Mouse (Mus musculus): ENCODE data around the gene Snx17. TPM values are rescaled to one million over a fixed set of nuclear protein-coding genes. Genes with fewer than 3 reads are reported as not detected.

Snx17 gene
- 10 to 100 TPM; 31.3 to 35.8 (median 31.7) TPM for total RNA-seq (2022)

DNA sequence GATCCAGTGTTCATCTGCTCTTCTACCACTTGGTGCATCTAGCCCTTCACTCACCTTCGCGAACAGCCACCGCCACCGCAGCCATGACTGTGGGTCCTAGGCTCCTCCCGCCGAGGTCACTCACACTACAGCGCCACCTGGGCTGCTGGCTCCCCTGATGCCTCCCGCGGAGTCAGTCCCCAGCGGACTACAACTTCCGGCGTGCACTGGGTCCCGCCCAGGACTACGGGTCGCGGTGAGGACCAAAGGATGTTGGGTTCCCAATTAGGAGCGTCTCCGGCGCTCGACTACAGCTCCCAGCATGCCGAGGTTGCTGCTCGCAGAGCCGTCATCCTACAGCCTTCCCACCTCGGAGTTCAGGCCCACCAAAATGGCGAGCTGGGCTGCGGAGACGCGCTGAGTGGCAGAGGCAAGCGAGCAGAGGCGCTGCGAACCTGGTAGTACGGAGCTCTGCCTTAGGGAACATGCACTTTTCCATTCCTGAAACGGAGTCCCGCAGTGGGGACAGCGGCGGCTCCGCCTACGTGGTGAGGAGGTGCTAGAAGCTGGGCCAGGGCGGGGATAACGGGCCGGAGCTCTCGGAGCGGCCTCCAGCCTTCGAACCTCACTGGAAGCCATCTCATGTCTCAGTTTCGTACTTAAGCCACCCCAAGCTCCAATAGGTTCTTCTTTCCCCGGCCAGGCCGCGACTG, at the start of gene Snx17, which contains the start of gene Eif2b4:
Gene Snx17 (plus strand): TSS at position 289 of the 692 bp plus-strand sequence.
Gene Eif2b4 (minus strand): TSS at position 492 of the 692 bp plus-strand sequence.
- peak; percentile 97 for DNase-seq (ENCODE audit: low spot score in 2 of 2)

- DNase-seq (ENCODE audit: low spot score in 2 of 2) = no peak
Observed at GRCm38 (mm10) chr5:31149781-31150180, 43.2 kb upstream of the Snx17 start.

DNA sequence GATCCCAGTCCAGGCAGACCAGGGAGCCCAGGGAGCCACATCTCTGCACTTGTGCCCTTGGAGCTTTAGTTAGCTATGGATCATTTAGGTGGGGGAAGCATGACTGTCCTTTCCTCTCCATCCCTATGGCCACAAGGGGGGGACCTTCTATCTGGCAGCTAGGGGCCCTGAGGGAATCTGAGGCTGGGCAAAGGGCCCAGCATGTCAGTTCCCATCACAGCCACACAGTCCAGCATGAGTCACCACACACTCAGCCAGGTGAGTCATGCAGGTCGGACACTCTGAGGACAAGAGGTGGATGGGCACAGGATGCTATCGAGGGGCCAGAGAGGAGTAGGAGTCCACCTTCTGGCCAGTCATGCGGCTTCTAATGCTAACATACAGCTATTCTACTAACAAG, 41.3 kb upstream of the Snx17 start:
- DNase-seq (ENCODE audit: low spot score in 2 of 2) = peak in 1 of 2 experiments; percentile 27

GRCm38 (mm10) chr5:31153516-31154151, 39.4 kb upstream of the Snx17 start:
- DNase-seq (ENCODE audit: low spot score in 2 of 2) = peak in 1 of 2 experiments; percentile 49

GRCm38 (mm10) chr5:31154152-31154553, 38.9 kb upstream of the Snx17 start, which contains the start of gene Mpv17:
Gene Mpv17, minus strand, starts transcription at chr5:31154251.
- peak; percentile 65 to 81 for DNase-seq (ENCODE audit: low spot score in 2 of 2)

DNA sequence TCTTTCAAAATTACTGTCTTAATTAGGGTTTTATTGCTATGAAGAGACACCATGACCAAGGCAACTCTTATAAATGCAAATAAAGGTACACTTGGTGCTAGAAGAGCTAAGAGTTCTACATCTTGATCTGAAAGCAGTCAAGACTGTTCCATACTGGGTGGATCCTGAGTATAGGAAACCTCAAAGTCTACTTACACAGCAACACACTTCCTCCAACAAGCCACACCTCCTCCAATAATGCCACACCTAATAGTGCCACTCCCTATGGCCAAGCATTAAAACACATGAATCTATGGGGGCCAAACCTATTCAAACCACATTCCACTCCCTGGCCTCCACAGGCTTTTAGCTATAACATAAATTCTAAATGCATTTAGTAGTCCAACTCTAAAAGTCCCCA, 30.6 kb upstream of the Snx17 start:
- no peak for DNase-seq (ENCODE audit: low spot score in 2 of 2)

DNA sequence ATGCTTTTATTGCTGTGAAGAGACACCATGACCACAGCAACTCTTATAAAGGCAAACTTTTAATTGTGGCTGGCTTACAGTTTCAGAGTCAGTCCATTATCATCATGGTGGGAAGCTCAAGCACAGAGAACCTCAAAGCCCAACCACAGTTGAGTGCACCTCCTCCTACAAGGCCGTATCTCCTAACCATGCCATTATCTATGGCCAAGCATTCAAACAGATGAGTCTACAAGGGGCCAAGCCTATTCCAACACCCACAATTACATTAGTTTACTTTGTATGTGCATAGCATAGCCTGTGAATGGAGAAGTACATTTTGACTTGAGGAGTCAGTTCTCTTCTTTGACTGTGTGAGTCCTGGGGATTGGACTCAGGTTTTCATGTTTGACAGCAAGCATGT, 28.1 kb upstream of the Snx17 start:
- no peak for DNase-seq (ENCODE audit: low spot score in 2 of 2)

DNA sequence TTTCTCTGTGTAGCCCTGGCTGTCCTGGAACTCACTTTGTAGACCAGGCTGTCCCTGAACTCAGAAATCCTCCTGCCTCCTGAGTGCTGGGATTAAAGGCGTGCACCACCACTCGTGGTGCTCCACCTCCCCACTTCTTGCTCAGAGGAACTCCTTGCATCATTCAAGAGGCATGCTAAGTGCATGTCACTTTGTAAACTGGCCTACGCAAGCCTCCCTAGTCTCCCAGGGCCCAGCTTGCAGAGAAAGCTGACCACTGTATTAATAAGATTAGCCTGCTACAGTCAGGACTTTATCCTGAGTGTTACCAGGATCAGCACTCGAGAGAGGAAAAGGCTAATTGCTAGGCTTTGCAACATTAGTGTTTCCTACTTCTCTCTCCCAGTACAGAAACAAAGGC, 24.4 kb upstream of the Snx17 start:
- DNase-seq (ENCODE audit: low spot score in 2 of 2) = no peak

GRCm38 (mm10) chr5:31179301-31179765, 13.7 kb upstream of the Snx17 start:
- no peak for DNase-seq (ENCODE audit: low spot score in 2 of 2)

DNA sequence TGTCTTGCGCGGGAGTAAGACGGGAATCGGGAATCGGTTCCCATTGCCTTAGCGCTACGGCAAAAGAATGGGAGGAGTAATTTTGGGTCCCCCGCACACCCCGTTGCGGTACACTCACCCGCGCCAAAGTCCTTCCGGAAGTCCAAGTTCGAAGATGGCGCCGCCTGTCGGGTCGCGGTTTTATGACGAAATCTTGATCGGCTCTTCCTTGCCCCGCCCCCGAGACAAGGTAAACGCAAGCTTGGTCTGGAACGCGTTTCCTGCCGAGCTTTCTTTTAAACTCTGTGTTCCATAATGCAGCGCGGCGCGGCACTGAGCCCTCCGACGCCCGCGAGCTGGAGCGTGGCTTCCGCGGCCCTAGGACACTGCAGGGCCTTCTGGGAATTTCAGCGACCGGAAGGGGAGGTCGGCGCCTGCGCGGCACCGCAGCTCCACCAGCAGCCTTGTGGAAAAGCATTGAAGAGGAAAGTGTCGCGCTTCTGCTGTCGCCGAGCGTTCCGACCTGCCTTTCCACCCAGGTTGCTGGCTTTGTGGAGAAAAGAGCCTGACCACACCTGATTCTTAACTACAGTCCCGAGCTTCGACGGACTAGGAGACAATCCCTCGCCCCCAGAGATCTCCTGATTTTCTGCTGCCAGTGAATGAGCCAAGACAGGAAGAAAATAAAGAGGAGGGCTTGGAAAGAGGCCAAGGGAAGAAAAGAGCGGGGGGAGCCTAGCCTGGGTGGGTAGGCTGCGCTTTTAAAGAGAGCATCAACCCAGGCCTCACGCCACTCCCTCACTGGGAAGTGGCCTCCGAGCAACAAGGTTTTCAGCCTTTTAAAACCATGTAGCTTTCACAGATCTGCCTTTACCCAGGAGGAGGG, 13.0 kb upstream of the Snx17 start, which contains the start of the genes Gm29609 and Gtf3c2:
Gene Gm29609 (minus strand): TSS at position 146 of the 865 bp plus-strand sequence.
Gene Gtf3c2 (minus strand): TSS at position 379 of the 865 bp plus-strand sequence.
- DNase-seq (ENCODE audit: low spot score in 2 of 2) = peak; percentile 86 to 90

DNA sequence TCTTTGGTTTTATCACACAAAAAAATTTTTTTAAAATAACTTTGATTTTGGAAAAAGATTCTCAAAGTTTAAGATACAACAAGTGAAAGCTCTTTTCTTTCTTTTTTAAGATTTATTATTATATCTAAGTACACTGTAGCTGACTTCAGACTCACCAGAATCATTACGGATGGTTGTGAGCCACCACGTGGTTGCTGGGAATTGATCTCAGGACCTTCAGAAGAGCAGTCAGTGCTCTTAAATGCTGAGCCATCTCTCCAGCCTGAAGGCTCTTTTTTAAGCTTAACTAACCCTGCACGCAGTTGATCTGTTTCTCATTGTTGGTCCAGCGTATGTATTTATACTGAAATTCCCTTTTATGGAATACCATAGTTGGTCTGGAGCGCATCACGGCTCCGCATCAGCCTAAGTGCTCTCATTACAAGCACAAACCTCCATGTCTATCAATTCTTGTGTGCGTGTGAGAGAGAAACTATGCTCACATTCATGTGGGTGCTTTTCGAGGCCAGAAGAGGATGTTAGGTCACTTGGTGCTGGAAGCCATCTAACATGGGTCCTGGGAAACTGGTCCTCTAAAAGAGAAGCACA, 11.8 kb upstream of the Snx17 start:
- DNase-seq (ENCODE audit: low spot score in 2 of 2) = no peak

DNA sequence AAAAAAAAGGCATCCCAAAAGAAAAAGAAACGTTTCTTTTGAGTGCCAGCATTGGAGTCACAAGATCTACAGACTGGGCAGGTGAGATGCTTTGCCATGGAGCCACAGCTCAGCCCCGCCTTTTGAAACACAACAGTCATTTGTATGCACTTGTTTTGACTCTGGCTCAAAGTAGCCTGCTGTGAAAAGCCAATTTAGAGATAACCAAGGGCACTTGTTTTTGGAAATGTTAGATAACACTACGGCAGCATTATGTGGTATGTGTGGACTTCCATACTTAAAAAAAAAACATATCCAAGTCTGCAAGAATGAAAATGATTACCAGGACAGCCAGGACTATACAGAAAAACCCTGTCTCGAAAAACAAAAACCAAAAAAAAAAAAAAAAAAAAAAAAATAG, 9.3 kb upstream of the Snx17 start:
- no peak for DNase-seq (ENCODE audit: low spot score in 2 of 2)

- DNase-seq (ENCODE audit: low spot score in 2 of 2) = no peak
Observed at GRCm38 (mm10) chr5:31188223-31188840, 4.7 kb upstream of the Snx17 start.

- no peak for DNase-seq (ENCODE audit: low spot score in 2 of 2)
Observed at GRCm38 (mm10) chr5:31190201-31190600, 2.8 kb upstream of the Snx17 start.

GRCm38 (mm10) chr5:31192045-31192938, 735 bp upstream of the Snx17 start:
- no peak for DNase-seq (ENCODE audit: low spot score in 2 of 2)

DNA sequence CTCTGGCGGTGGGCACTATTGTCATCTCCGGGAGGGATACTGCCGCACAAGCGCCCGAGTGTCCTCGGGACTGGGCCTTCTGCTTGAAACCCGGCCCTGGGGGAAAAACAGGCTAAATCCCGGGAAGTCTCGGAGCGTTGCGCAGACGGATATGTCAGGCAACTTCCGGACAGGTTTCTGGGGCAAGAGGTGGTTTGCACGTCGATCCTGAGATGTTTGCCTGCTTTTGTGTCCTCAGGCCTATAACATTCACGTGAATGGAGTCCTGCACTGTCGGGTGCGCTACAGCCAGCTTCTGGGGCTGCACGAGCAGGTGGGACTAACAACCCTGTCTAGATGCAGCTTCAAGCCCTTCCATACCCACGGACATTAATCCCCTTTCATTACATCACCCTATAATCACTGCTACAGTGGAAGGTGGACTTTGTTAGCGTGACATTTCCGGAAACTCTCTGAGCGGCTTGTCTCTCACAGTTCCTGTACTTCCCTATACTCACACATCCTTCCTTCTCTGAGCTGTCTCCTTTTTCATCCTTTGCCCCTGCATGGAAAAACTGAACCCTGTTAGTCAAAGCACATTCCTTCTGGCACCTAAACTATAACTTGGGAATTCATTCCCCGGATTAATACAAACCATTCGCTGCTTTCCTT, 729 bp downstream of the Snx17 start:
- DNase-seq (ENCODE audit: low spot score in 2 of 2) = no peak

GRCm38 (mm10) chr5:31194486-31195485, 1.8 kb downstream of the Snx17 start:
- DNase-seq (ENCODE audit: low spot score in 2 of 2) = no peak

GRCm38 (mm10) chr5:31195671-31196070, 2.6 kb downstream of the Snx17 start:
- no peak for DNase-seq (ENCODE audit: low spot score in 2 of 2)
